Mouse (Mus musculus): ENCODE measurements around the gene Lrp8. TPM values are rescaled to one million over a fixed set of nuclear protein-coding genes. Genes with fewer than 3 reads are reported as not detected.
A peak's percentile ranks its signal among the peaks of the same experiment; 100 is the strongest.

Gene Lrp8
- total and polyA plus RNA-seq, 3 experiments = 6.4 to 21.1 (median 14.2) TPM

DNA sequence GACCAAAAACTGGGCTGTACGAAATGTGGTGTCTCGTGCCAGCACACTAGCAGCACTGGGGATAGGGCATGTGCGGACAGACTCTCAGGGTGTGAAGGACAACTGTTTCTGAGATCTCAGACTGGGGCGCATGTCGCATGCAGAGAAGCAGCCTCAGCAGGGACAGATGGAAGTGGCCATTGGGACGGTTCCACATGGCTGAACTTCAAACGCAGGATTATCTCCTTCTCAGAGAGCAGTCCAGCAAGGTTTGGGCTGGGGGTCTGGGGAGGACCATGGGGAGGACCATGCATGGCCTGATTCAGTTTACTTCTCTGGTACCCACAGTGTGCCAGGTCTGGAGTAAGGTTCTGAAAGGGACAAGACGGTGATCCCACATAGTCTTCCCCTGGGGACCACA lies 41.6 kb downstream of the Lrp8 start:
- peaks cover 7 to 78% of the 10 kb centered on the region in 2 experiments for H3K36me3 ChIP-seq (replicated peaks in 1 of 2; ENCODE audit: control insufficient read depth in 1 of 2, insufficient read depth in 1 of 2, low read length in 1 of 2)
- no peaks in the 10 kb centered on the region for H3K79me2 ChIP-seq (replicated peaks; ENCODE audit: control insufficient read depth, extremely low read depth, insufficient read depth, poor library complexity, severe bottlenecking)
- in situ Hi-C loops (cut with MboI; ENCODE audit: low pct_ligation_motif_present, low pct_unique_long_range_greater_than_20kb, low sequenced_read_pairs) (loop anchor here (5.0 to 25.0 kb wide), 3 partner anchors 36 to 431 kb away; no protein-coding TSS in a partner anchor), dilution Hi-C loops (cut with MboI; ENCODE audit: extremely low pct_ligation_motif_present, extremely low pct_unique_long_range_greater_than_20kb, low sequenced_read_pairs) (no loop called here)
- no peaks in the 10 kb centered on the region for H3K27me3 ChIP-seq (replicated peaks)
- H3K4me3 ChIP-seq (replicated peaks in 1 of 3; ENCODE audit: low read depth in 2 of 3, low read length in 2 of 3, poor library complexity in 1 of 3) = no peak overlapping the region
- H3K27ac ChIP-seq (ENCODE audit: insufficient read depth, low read depth) = no peak overlapping the region
- no peak overlapping the region for H3K4me2 ChIP-seq (ENCODE audit: insufficient read depth, low read depth, poor library complexity, severe bottlenecking)
- H3K9me3 ChIP-seq (replicated peaks; ENCODE audit: low read length) = no peaks in the 10 kb centered on the region
- TF ChIP-seq ZNF384 (IDR thresholded peaks at IDR 0.05; ENCODE audit: low read depth, low read length) (no peak), CHD2 (IDR thresholded peaks at IDR 0.05; ENCODE audit: low read length) (no peak), MEF2A (IDR thresholded peaks at IDR 0.05; ENCODE audit: borderline replicate concordance, low read depth, low read length) (no peak), SMC3 (IDR thresholded peaks at IDR 0.05; ENCODE audit: low read depth, low read length) (no peak), KAT2A (IDR thresholded peaks at IDR 0.05; ENCODE audit: insufficient replicate concordance, low read length) (no peak), GABPA (IDR thresholded peaks at IDR 0.05; ENCODE audit: insufficient replicate concordance, low read depth, low read length) (no peak), TCF12 (IDR thresholded peaks at IDR 0.05; ENCODE audit: low read depth, low read length) (no peak), JUND (conservative IDR thresholded peaks at IDR 0.05; ENCODE audit: low read depth, low read length) (no peak), RCOR1 (conservative IDR thresholded peaks at IDR 0.05; ENCODE audit: low read depth, low read length) (no peak), RAD21 (IDR thresholded peaks at IDR 0.05; ENCODE audit: low read depth, low read length) (no peak), CTCF (conservative IDR thresholded peaks at IDR 0.05 in 1 of 2, IDR thresholded peaks at IDR 0.05 in 1 of 2; ENCODE audit: low read depth in 2 of 2, low read length in 2 of 2) (no peak), EP300 (IDR thresholded peaks at IDR 0.05; ENCODE audit: low read length) (no peak), ETS1 (conservative IDR thresholded peaks at IDR 0.05; ENCODE audit: low read depth, low read length) (no peak), POLR2A (IDR thresholded peaks at IDR 0.05; ENCODE audit: low read depth, low read length) (no peak), MAX (IDR thresholded peaks at IDR 0.05; ENCODE audit: low read length) (no peak), SIN3A (IDR thresholded peaks at IDR 0.05; ENCODE audit: low read length) (no peak)
- no peak for DNase-seq (ENCODE audit: extremely low read depth)
- H3K9ac ChIP-seq (ENCODE audit: insufficient read depth, low read depth) = no peak overlapping the region
- peaks cover 0 to 5% of the 10 kb centered on the region in 2 experiments; a peak in 2 of 4 replicates for H3K4me1 ChIP-seq (ENCODE audit: control insufficient read depth in 1 of 2, insufficient read depth in 2 of 2)

DNA sequence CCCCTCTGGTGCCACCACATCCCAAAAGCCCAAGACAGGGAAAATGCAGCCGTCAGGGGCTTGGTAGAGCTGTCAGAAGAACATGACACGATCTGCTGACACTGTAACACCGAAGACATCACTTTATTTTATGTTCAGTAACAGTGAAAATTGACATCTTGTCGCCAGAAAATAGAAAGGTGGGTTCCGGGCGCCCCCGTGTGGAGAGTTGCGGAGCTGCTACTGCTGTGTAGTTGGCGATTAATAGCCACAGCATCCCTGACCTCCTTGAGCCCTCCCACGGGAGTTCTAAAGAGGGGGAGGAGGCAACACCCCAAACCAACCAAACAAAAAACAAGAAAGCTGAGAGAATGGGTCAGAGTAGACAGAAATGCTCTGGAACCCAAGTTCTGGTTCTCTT lies 42.9 kb downstream of the Lrp8 start:
- H3K36me3 ChIP-seq (replicated peaks in 1 of 2; ENCODE audit: control insufficient read depth in 1 of 2, insufficient read depth in 1 of 2, low read length in 1 of 2) = peaks cover 8 to 84% of the 10 kb centered on the region in 2 experiments
- H3K9ac ChIP-seq (ENCODE audit: insufficient read depth, low read depth) = no peak overlapping the region
- H3K27ac ChIP-seq (ENCODE audit: insufficient read depth, low read depth) = no peak overlapping the region
- no peaks in the 10 kb centered on the region for H3K27me3 ChIP-seq (replicated peaks)
- H3K4me2 ChIP-seq (ENCODE audit: insufficient read depth, low read depth, poor library complexity, severe bottlenecking) = no peak overlapping the region
- H3K4me1 ChIP-seq (ENCODE audit: control insufficient read depth in 1 of 2, insufficient read depth in 2 of 2) = peaks cover 0 to 5% of the 10 kb centered on the region in 2 experiments; a peak in 2 of 4 replicates
- H3K79me2 ChIP-seq (replicated peaks; ENCODE audit: control insufficient read depth, extremely low read depth, insufficient read depth, poor library complexity, severe bottlenecking) = no peaks in the 10 kb centered on the region
- no peaks in the 10 kb centered on the region for H3K9me3 ChIP-seq (replicated peaks; ENCODE audit: low read length)
- DNase-seq (ENCODE audit: extremely low read depth) = peak; percentile 45
- in situ Hi-C loops (cut with MboI; ENCODE audit: low pct_ligation_motif_present, low pct_unique_long_range_greater_than_20kb, low sequenced_read_pairs) = loop anchor here (5.0 to 25.0 kb wide), 3 partner anchors 38 to 433 kb away; no protein-coding TSS in a partner anchor
- no peak overlapping the region for H3K4me3 ChIP-seq (replicated peaks in 1 of 3; ENCODE audit: low read depth in 2 of 3, low read length in 2 of 3, poor library complexity in 1 of 3)
- dilution Hi-C loops (cut with MboI; ENCODE audit: extremely low pct_ligation_motif_present, extremely low pct_unique_long_range_greater_than_20kb, low sequenced_read_pairs) = no loop called here
- TF ChIP-seq SMC3 (IDR thresholded peaks at IDR 0.05; ENCODE audit: low read depth, low read length) (peak; percentile 98), CTCF (conservative IDR thresholded peaks at IDR 0.05 in 1 of 2, IDR thresholded peaks at IDR 0.05 in 1 of 2; ENCODE audit: low read depth in 2 of 2, low read length in 2 of 2) (peak; percentile 73 to 94), SIN3A (IDR thresholded peaks at IDR 0.05; ENCODE audit: low read length) (no peak), HCFC1 (IDR thresholded peaks at IDR 0.05; ENCODE audit: low read depth, low read length) (no peak), JUN (IDR thresholded peaks at IDR 0.05; ENCODE audit: insufficient read depth, low read depth, low read length) (no peak), BHLHE40 (IDR thresholded peaks at IDR 0.05; ENCODE audit: low read depth, low read length) (no peak), E2F4 (IDR thresholded peaks at IDR 0.05; ENCODE audit: insufficient replicate concordance, low read depth, low read length) (no peak), TBP (conservative IDR thresholded peaks at IDR 0.05; ENCODE audit: low read depth, low read length) (no peak), MAX (IDR thresholded peaks at IDR 0.05; ENCODE audit: low read length) (no peak), ZC3H11A (IDR thresholded peaks at IDR 0.05; ENCODE audit: low read depth, low read length) (peak; percentile 87), MAZ (IDR thresholded peaks at IDR 0.05; ENCODE audit: low read depth, low read length) (no peak), RAD21 (IDR thresholded peaks at IDR 0.05; ENCODE audit: low read depth, low read length) (peak; percentile 95), JUND (conservative IDR thresholded peaks at IDR 0.05; ENCODE audit: low read depth, low read length) (no peak)
